Mouse (Mus musculus) bone marrow, adult 2 months (tissue): Measurements from ENCODE around the gene Nsun7. TPM values are rescaled to one million over a fixed set of nuclear protein-coding genes. Genes with fewer than 3 reads are reported as not detected.

ENCODE experiments used
- H3K27ac ChIP-seq: fragments of 200-500 bp; 2 replicates; pipeline ENCODE4 v1.5.1; 2012; ENCODE audit warnings: low read depth, mild to moderate bottlenecking, control low read depth, inconsistent platforms, low read length; ENCODE audit not compliant: control insufficient read depth, poor library complexity, insufficient read depth
- H3K4me1 ChIP-seq: fragments of 200-500 bp; 2 replicates; pipeline ENCODE4 v1.6.1; 2011; ENCODE audit warnings: low read length; ENCODE audit not compliant: control insufficient read depth, insufficient read depth
- H3K4me3 ChIP-seq: fragments of 200-500 bp; replicated peaks from 2 replicates; pipeline ENCODE3; 2011; ENCODE audit warnings: mild to moderate bottlenecking, low read depth, low read length, control low read depth; ENCODE audit not compliant: control insufficient read depth
- CTCF ChIP-seq: fragments of 200-500 bp; IDR thresholded peaks from 2 replicates; pipeline ENCODE4 v1.5.1; 2011; ENCODE audit warnings: low read length, control low read depth; ENCODE audit not compliant: control insufficient read depth, insufficient read depth
- POLR2A ChIP-seq: fragments of 200-500 bp; IDR thresholded peaks from 2 replicates; pipeline ENCODE4 v1.6.1; 2011; ENCODE audit warnings: low read depth, mild to moderate bottlenecking, control low read depth, low read length, borderline replicate concordance; ENCODE audit not compliant: control insufficient read depth
- WGBS: fragments of 180-500 bp; shearing (Covaris S2); methylation state at CpG from one replicate; pipeline ENCODE4 v1.1.7; 2018; 5-methylcytosine and 5-hydroxymethylcytosine counted together
- polyA plus RNA-seq: library from polyadenylated mRNA; stranded (reverse); fragments of >200 nt; gene quantifications from 2 replicates; pipeline ENCODE4 v1.2.4, GENCODE M21; 2011; ENCODE audit warnings: low replicate concordance; ENCODE audit not compliant: missing spikeins, insufficient read depth, insufficient read length

Gene Nsun7
- polyA plus RNA-seq, 1 experiment = 0.82 TPM

DNA sequence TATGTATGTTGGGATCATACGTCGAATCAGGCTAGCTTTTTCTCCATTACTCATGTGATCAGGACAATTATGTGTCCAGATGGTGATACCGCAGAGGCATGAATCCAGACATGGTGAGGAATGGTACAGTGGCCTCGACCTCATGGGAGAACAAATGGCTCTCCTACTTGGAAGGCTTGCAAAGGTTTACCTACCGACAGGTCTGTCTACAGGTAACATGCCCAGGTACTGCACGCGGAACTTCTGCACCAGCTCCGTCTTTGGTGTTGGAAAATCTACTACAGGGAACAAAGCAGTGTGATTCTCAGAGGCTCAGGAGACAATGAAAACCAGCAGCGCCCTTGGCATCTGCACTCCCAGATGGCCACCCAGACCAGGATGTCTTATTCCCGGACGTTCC is 51.1 kb downstream of the Nsun7 start:
- no peaks in the 10 kb centered on the region for H3K4me1 ChIP-seq
- no peak overlapping the region for H3K4me3 ChIP-seq
- no peak overlapping the region for H3K27ac ChIP-seq
- 89% methylated on average over 11 of the region's 11 CpGs for WGBS
- no peak for TF ChIP-seq POLR2A
- TF ChIP-seq CTCF = no peak

- Histone ChIP-seq H3K4me1 (no peaks in the 10 kb centered on the region), H3K27ac (no peak overlapping the region), H3K4me3 (no peak overlapping the region)
- TF ChIP-seq CTCF (no peak), POLR2A (no peak)
- WGBS = 88% methylated on average over 5 of the region's 5 CpGs
Measured at GRCm38 (mm10) chr5:66315791-66316190, 56.1 kb downstream of the Nsun7 start.

DNA sequence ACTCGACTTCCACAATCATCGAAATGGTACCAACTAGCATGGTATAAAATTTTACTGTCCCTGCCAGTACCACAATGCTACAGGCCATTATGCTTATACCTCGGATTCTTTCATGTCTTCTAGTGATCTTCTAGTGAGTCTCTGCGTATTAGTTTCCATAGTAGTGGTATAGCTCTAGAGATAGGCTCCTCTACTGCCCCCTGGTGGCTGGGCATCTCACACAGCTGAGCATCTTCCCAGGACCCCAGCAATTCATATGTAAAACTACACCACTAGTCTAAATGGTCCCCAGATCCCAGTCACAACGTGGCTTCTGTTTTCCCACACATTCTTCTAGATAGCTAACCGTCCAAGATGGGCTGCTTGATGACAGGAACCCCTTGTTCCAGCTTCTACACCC is 59.6 kb downstream of the Nsun7 start:
- WGBS = 56% methylated on average over 6 of the region's 6 CpGs
- no peak overlapping the region for H3K4me3 ChIP-seq
- H3K4me1 ChIP-seq = no peaks in the 10 kb centered on the region
- H3K27ac ChIP-seq = no peak overlapping the region
- TF ChIP-seq CTCF (peak; percentile 69), POLR2A (no peak)

GRCm38 (mm10) chr5:66319827-66320404 is 60.2 kb downstream of the Nsun7 start:
- no peak overlapping the region for H3K27ac ChIP-seq
- TF ChIP-seq POLR2A (no peak), CTCF (no peak)
- WGBS = 75% methylated on average over 14 of the region's 14 CpGs
- no peaks in the 10 kb centered on the region for H3K4me1 ChIP-seq
- H3K4me3 ChIP-seq = no peak overlapping the region

- Histone ChIP-seq H3K4me3 (no peak overlapping the region), H3K27ac (no peak overlapping the region), H3K4me1 (no peaks in the 10 kb centered on the region)
- no peak for TF ChIP-seq POLR2A
- TF ChIP-seq CTCF = no peak
- WGBS = 2% methylated on average over 4 of the region's 4 CpGs
Measured at GRCm38 (mm10) chr5:66323131-66323530, 63.4 kb downstream of the Nsun7 start.

DNA sequence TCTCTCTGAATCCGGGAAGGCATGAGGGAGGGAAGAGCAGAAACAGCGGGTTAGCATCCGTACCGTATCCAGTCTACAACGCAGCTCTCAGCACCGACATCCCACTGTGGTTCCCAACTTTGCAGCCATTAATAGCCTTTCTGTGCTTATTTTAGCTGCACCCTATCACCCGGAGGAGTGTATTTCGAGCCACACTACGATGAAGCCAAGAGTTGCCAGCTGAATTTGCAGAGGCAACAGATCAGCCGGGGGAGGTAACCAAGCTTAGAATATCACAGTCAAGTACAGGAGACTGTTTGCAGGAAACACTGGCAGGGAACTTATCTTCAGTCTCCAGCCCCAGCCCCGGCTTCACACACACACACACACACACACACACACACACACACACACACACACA is 63.9 kb downstream of the Nsun7 start:
- no peak overlapping the region for H3K4me3 ChIP-seq
- 21% methylated on average over 11 of the region's 11 CpGs for WGBS
- TF ChIP-seq CTCF (no peak), POLR2A (no peak)
- no peak overlapping the region for H3K27ac ChIP-seq
- H3K4me1 ChIP-seq = no peaks in the 10 kb centered on the region

DNA sequence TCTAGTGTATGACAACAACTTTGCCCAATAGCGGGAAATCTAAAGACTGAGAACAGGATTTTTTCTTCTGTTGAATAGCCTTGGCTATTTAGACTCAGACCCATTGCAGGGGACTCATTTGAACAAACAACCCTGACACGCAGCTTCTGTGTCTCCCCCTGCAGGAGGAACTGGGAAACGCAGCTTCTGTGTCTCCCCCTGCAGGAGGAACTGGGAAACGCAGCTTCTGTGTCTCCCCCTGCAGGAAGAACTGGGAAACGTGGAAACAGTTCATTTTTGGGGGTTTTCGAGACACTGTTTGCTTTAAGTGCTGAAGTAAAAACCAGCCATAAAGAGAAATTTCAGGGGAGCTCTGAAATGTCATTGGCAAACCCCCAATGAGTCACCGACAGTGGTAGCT is 66.7 kb downstream of the Nsun7 start:
- 69% methylated on average over 7 of the region's 7 CpGs for WGBS
- Histone ChIP-seq H3K27ac (no peak overlapping the region), H3K4me1 (no peaks in the 10 kb centered on the region), H3K4me3 (no peak overlapping the region)
- TF ChIP-seq CTCF (peak; percentile 73), POLR2A (no peak)

- no peak overlapping the region for H3K27ac ChIP-seq
- WGBS = 82% methylated on average over 19 of the region's 19 CpGs
- H3K4me1 ChIP-seq = no peaks in the 10 kb centered on the region
- no peak for TF ChIP-seq CTCF
- no peak for TF ChIP-seq POLR2A
- no peak overlapping the region for H3K4me3 ChIP-seq
Measured at GRCm38 (mm10) chr5:66327949-66328726, 68.4 kb downstream of the Nsun7 start.
